Mouse (Mus musculus): ENCODE measurements around the gene Fkbp11.
"Not testable (repeated sequence)": the region's sequence is repeated elsewhere in the genome, so short reads cannot be mapped to it uniquely, and the experiment has no call there.

The Fkbp11 gene

GRCm38 (mm10) chr15:98727443-98728321 lies at the start of gene Fkbp11:
TSS of gene Fkbp11 (minus strand) at chr15:98728198.
- DNase-seq (ENCODE audit: low spot score) = peak; percentile 38

GRCm38 (mm10) chr15:98777762-98778161 lies 49.8 kb upstream of the Fkbp11 start, which contains the start of gene Wnt10b:
TSS of gene Wnt10b (minus strand) at chr15:98778150.
- no peak for DNase-seq (ENCODE audit: low spot score)

GRCm38 (mm10) chr15:98777005-98777616 lies 49.1 kb upstream of the Fkbp11 start:
- DNase-seq (ENCODE audit: low spot score) = no peak

GRCm38 (mm10) chr15:98776280-98777004 lies 48.4 kb upstream of the Fkbp11 start:
- no peak for DNase-seq (ENCODE audit: low spot score)

- DNase-seq (ENCODE audit: low spot score) = no peak
These were observed 47.5 kb upstream of the Fkbp11 start for GRCm38 (mm10) chr15:98775533-98775932.

DNA sequence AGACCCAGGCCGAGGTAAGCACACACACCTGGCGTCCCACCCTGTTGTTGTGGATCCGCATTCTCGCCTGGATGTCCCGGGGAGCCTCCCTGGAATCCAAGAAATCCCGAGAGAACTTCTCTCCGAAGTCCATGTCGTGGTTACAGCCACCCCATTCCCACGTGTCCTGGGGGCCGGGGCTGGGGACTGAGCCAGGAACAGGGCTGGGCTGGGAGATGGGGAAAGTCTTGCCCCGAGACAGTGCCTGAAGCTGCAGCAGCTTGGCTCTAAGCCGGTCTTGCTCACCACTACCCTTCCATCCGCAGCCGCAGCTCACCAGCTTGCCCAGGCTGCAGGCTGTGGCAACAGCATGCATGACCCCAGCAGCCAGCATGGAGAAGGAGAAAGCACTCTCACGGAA lies 46.1 kb upstream of the Fkbp11 start:
- no peak for DNase-seq (ENCODE audit: low spot score)

GRCm38 (mm10) chr15:98772511-98773211 lies 44.7 kb upstream of the Fkbp11 start:
- DNase-seq (ENCODE audit: low spot score) = no peak

DNA sequence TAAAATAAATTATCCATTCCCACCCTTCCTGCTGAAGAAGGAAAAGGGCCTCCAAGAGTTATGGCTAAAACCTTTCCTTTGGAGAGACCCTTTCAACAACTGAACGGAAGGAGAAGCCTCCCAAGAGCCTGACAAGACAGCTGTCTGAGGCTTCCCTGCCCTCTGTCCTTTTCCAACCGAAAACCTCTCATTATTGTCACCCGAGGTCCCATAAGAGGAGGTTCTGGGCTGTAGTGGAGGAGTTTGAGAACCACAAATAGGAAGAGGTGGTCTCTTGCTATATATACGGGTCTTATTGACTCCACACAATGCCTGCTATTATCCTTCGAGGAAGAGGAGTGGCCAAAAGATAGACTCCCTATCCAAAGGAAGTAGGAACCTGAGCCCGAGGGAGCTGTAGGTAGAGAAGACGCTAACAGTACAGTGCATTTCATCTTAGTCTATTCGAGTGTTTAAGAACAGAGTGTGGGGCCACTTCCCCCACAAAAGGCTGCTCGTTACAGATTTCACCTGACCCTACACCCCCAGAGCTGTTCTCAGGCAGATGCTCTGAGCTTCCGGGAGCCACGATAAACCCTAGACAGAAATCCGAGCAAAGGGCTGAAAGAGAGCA lies 43.9 kb upstream of the Fkbp11 start:
- DNase-seq (ENCODE audit: low spot score) = no peak

DNA sequence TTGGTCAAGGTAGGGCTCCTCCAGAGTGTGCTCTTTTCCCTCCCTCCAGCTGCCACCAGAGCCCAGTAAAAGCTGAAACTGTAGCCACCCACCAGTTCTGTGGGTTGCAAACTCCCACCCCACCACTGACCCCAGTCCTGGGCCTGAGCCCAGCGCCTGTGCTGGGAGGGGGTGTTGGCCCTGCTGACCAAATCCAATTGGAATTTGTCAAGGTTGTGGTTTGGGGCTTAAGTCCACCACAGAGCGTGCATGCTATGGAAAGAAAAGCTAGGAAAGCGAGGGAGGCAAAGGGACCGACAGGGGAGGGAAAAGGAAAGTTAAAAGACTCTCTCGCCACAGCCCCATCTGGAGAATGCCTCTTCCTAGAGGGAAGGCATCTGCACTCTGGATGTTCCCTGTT lies 40.3 kb upstream of the Fkbp11 start:
- DNase-seq (ENCODE audit: low spot score) = no peak

DNA sequence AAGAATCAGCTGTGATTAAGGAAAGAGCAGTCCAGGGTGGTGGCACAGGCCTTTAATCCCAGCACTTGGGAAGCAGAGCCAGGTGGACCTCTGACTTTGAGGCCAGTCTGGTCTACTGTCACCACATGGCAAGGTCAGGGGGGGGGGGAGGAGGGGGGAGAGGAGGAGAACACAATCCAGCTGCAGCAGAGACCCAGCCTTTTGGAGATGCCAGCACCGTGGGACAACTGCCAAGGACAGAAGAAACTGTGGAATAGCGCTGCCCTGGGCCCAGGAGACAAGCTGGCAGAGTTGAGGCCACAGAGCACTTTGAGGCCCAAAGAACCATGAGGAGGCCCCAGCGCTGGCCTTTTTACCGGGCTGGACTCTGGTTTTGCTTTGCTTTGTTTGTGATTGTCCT lies 37.9 kb upstream of the Fkbp11 start:
- no peak for DNase-seq (ENCODE audit: low spot score)

DNA sequence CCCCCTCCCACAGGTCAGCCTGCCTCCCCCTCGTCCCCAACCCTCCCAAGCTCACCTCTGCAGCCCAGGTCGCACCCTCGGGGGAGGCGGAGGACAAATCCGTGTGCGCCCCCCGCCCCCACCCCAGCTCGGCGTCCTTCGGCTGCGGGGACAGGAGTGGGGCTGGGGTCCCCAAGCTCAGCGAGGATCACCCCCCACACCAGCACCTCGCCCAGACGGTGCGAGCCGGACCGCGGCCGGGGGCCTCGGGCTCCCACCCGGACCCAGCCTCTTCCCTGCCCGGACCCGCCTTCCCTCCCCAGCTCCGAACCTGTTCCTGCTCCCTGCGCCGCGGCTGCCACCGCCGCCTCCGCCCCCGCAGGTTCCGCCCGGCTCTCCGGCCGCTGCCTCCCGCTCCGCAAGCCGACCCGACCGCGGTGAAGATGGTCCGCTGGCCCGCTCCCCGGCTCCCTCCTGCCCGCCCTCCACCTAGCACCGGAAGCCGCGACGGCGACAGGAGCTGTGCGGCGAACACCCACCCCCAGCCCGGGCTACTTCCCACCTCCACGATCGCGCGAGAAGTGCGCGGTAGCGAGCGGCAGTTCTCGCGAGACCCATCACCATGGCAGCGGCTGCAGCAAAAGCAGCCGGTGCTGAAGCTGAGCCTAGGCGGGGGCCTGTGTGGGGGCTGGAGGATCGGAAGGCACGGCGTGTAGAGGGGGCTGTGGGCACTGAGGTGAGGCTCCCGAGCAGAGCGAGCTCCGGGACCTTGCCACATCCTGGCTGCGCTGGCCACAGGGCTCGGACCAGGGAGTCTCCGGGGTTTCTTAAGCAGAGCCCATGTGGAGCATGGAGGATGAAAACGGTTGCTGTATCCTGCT lies 34.9 kb upstream of the Fkbp11 start, which contains the start of gene Arf3:
Gene Arf3, minus strand, starts transcription at position 545 of the 860 bp plus-strand sequence.
- DNase-seq (ENCODE audit: low spot score) = peak; percentile 97

DNA sequence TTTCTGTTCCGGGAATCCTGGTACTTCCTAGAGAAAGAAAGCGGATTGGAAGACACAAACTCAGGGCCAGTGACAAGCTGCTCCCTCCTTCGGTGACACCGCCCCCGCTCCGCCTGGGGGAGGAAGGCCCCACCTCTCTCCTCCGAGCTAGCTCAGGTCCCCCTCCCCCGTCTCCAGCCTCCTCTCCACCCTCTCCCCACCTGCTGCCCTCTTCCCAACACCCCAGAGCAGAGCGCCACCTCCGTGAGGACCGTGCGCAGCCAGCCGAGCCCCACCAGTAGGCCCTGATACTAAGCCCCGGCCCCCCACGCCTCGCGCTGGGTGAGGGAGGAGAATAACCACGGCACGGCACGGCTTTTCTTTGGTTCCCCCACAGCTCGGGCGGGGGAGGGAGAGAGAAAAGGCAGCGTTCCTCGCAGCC lies 34.2 kb upstream of the Fkbp11 start:
- DNase-seq (ENCODE audit: low spot score) = peak; percentile 55

GRCm38 (mm10) chr15:98754125-98754524 lies 26.1 kb upstream of the Fkbp11 start:
- no peak for DNase-seq (ENCODE audit: low spot score)

DNA sequence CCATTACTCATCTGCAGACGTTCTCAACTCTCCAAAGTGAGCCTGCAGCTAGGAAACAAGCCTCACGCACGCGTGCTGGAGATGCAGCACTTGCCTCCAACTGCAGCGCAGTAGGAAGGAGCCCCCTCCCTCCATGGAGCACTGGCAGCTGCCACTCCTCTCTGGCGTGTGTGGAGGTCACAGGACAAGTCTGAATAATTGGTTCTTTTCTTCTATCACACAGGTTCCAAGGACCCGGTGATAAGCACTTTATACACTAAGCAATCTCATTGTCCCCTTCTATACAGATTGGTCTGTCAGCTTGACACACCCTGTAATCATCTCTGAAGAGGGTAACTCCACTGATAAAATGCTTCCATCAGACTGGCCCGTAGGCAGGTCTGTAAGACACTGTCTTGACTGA lies 25.0 kb upstream of the Fkbp11 start:
- no peak for DNase-seq (ENCODE audit: low spot score)

GRCm38 (mm10) chr15:98749093-98749492 lies 21.1 kb upstream of the Fkbp11 start:
- no peak for DNase-seq (ENCODE audit: low spot score)

- no peak for DNase-seq (ENCODE audit: low spot score)
These were observed 19.3 kb upstream of the Fkbp11 start for GRCm38 (mm10) chr15:98747296-98747695.

- DNase-seq (ENCODE audit: low spot score) = no peak
These were observed 18.5 kb upstream of the Fkbp11 start for GRCm38 (mm10) chr15:98746344-98746965.

DNA sequence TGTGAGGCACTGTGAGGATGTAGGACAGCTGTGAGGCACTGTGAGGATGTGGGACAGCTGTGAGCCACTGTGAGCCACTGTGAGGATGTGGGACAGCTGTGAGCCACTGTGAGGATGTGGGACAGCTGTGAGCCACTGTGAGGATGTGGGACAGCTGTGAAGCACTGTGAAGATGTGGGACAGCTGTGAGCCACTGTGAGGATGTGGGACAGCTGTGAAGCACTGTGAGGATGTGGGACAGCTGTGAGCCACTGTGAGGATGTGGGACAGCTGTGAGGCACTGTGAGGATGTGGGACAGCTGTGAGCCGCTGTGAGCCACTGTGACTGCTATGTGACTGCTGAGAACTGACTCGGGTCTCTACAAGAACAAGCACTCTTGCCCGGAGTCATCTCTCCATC lies 15.9 kb upstream of the Fkbp11 start:
- not testable (repeated sequence) for DNase-seq (ENCODE audit: low spot score)

GRCm38 (mm10) chr15:98742766-98743428 lies 14.9 kb upstream of the Fkbp11 start:
- no peak for DNase-seq (ENCODE audit: low spot score)

GRCm38 (mm10) chr15:98740219-98740618 lies 12.2 kb upstream of the Fkbp11 start:
- no peak for DNase-seq (ENCODE audit: low spot score)

All from urinary bladder, postnatal 25 days (tissue).